Mouse (Mus musculus) stomach, postnatal 0 days (tissue): ENCODE data around the gene Igtp. TPM values are rescaled to one million over a fixed set of nuclear protein-coding genes. Genes with fewer than 3 reads are reported as not detected.
"Not testable (repeated sequence)": the region's sequence is repeated elsewhere in the genome, so short reads cannot be mapped to it uniquely, and the experiment has no call there.

Experiments used
- ATAC-seq: fragments of 200-750 bp; cut with Nextera tagmentation; 2 replicates; pipeline ENCODE4 v1.8.0; 2017; ENCODE audit not compliant: low FRiP score, low TSS enrichment
- DNase-seq: peaks from one replicate; pipeline ENCODE4 v3.0.0-alpha.2; 2016; ENCODE audit warnings: low spot score
- H3K27ac ChIP-seq: fragments of 300-500 bp; sonication (generic); replicated peaks from 2 replicates; pipeline ENCODE4 v1.5.1; 2014; ENCODE audit warnings: mild to moderate bottlenecking, control low read depth
- H3K27me3 ChIP-seq: fragments of 300-500 bp; sonication (generic); 2 replicates; pipeline ENCODE4 v1.6.1; 2014; ENCODE audit warnings: low read length; ENCODE audit not compliant: control insufficient read depth, insufficient read depth
- H3K36me3 ChIP-seq: fragments of 300-500 bp; sonication (generic); 2 replicates; pipeline ENCODE4 v1.6.1; 2014; ENCODE audit warnings: low read length, mixed read lengths; ENCODE audit not compliant: control insufficient read depth, insufficient read depth
- H3K4me1 ChIP-seq: fragments of 300-500 bp; sonication (generic); replicated peaks from 2 replicates; pipeline ENCODE4 v1.6.1; 2014; ENCODE audit warnings: antibody characterized with exemption; ENCODE audit not compliant: control insufficient read depth, insufficient read depth
- H3K4me2 ChIP-seq: fragments of 300-500 bp; sonication (generic); replicated peaks from 2 replicates; pipeline ENCODE4 v1.6.1; 2014; ENCODE audit warnings: low read depth, mild to moderate bottlenecking, control low read depth, moderate library complexity
- H3K4me3 ChIP-seq: fragments of 300-500 bp; sonication (generic); 2 replicates; pipeline ENCODE4 v1.5.1; 2014; ENCODE audit warnings: low read depth, low read length, control low read depth
- H3K9ac ChIP-seq: fragments of 300-500 bp; sonication (generic); 2 replicates; pipeline ENCODE4 v1.6.1; 2014; ENCODE audit warnings: mild to moderate bottlenecking, low read length, control low read depth, mixed read lengths
- H3K9me3 ChIP-seq: fragments of 300-500 bp; sonication (generic); 2 replicates; pipeline ENCODE4 v1.6.1; 2016; ENCODE audit warnings: low read length; ENCODE audit not compliant: control insufficient read depth
- CTCF ChIP-seq: IDR thresholded peaks from 2 replicates; pipeline ENCODE4 v1.5.1; 2016; ENCODE audit warnings: antibody characterized with exemption, low read depth, mild to moderate bottlenecking, moderate library complexity
- EP300 ChIP-seq: optimal IDR thresholded peaks from 2 replicates; pipeline ENCODE3; 2016; ENCODE audit warnings: antibody characterized with exemption
- WGBS: fragments of 180-500 bp; shearing (Covaris S2); extraction: QIAGEN DNeasy Blood & Tissue Kit; methylation state at CpG from one replicate; pipeline ENCODE4 v1.1.7; 2014; 5-methylcytosine and 5-hydroxymethylcytosine counted together
- polyA plus RNA-seq: library from polyadenylated mRNA; unstranded; fragments of >200 nt; fragmentation: Nextera tagmentation; extraction: Ambion mirVana; gene quantifications from 2 replicates; pipeline ENCODE4 v1.2.1, GENCODE M21; 2015

The Igtp gene
- polyA plus RNA-seq, 1 experiment from 2014 or later = 4.1 TPM

GRCm38 (mm10) chr11:58210321-58210886 lies 11.0 kb downstream of the Igtp start:
- no peak for TF ChIP-seq EP300
- no peak for TF ChIP-seq CTCF
- WGBS = 100% methylated on average over 1 of the region's 1 CpGs
- no peak overlapping the region for H3K4me3 ChIP-seq
- no peak for DNase-seq
- H3K27me3 ChIP-seq = no peaks in the 10 kb centered on the region
- no peak overlapping the region for H3K4me2 ChIP-seq
- H3K36me3 ChIP-seq = no peaks in the 10 kb centered on the region
- H3K9me3 ChIP-seq = no peaks in the 10 kb centered on the region
- no peak for ATAC-seq
- H3K27ac ChIP-seq = no peak overlapping the region
- no peak overlapping the region for H3K9ac ChIP-seq
- no peaks in the 10 kb centered on the region for H3K4me1 ChIP-seq

- Histone ChIP-seq H3K27me3 (no peaks in the 10 kb centered on the region), H3K9me3 (no peaks in the 10 kb centered on the region), H3K4me2 (no peak overlapping the region), H3K36me3 (no peaks in the 10 kb centered on the region), H3K9ac (no peak overlapping the region), H3K4me1 (no peaks in the 10 kb centered on the region; the same call in 1 of the 2 replicates), H3K27ac (no peak overlapping the region), H3K4me3 (no peak overlapping the region)
- no peak for TF ChIP-seq CTCF
- no peak for TF ChIP-seq EP300
- WGBS = 29% methylated on average over 9 of the region's 9 CpGs
- ATAC-seq (no peak), DNase-seq (no peak)
Observed at GRCm38 (mm10) chr11:58211062-58211681, 11.8 kb downstream of the Igtp start.

GRCm38 (mm10) chr11:58211682-58212067 lies 12.3 kb downstream of the Igtp start:
- H3K9me3 ChIP-seq = no peaks in the 10 kb centered on the region
- H3K9ac ChIP-seq = no peak overlapping the region
- TF ChIP-seq CTCF (no peak), EP300 (no peak)
- no peak for DNase-seq
- 37% methylated on average over 2 of the region's 2 CpGs for WGBS
- no peak for ATAC-seq
- H3K4me1 ChIP-seq = no peaks in the 10 kb centered on the region; the same call in 1 of the 2 replicates
- no peaks in the 10 kb centered on the region for H3K27me3 ChIP-seq
- no peak overlapping the region for H3K27ac ChIP-seq
- H3K36me3 ChIP-seq = no peaks in the 10 kb centered on the region
- no peak overlapping the region for H3K4me2 ChIP-seq
- no peak overlapping the region for H3K4me3 ChIP-seq

GRCm38 (mm10) chr11:58213673-58214342 lies 14.5 kb downstream of the Igtp start:
- no peaks in the 10 kb centered on the region for H3K27me3 ChIP-seq
- ATAC-seq (no peak), DNase-seq (no peak)
- H3K9ac ChIP-seq = no peak overlapping the region
- H3K4me1 ChIP-seq = no peaks in the 10 kb centered on the region; the same call in 1 of the 2 replicates
- H3K9me3 ChIP-seq = no peaks in the 10 kb centered on the region
- no peaks in the 10 kb centered on the region for H3K36me3 ChIP-seq
- peak overlapping the region; percentile 75 for H3K4me2 ChIP-seq
- TF ChIP-seq CTCF (no peak), EP300 (no peak)
- 77% methylated on average over 7 of the region's 7 CpGs for WGBS
- H3K4me3 ChIP-seq = peak overlapping the region; percentile 58; the same call in 1 of the 2 replicates
- no peak overlapping the region for H3K27ac ChIP-seq

- TF ChIP-seq EP300 = no peak
- TF ChIP-seq CTCF = no peak
- peak; percentile 80 for DNase-seq
- WGBS = 23% methylated on average over 16 of the region's 17 CpGs
- Histone ChIP-seq H3K9me3 (no peaks in the 10 kb centered on the region), H3K9ac (peak overlapping the region; percentile 69), H3K4me1 (no peaks in the 10 kb centered on the region; the same call in 1 of the 2 replicates), H3K4me2 (peak overlapping the region; percentile 75), H3K27ac (peak overlapping the region; percentile 65; the same call in 1 of the 2 replicates), H3K27me3 (no peaks in the 10 kb centered on the region), H3K4me3 (peak overlapping the region; percentile 58), H3K36me3 (no peaks in the 10 kb centered on the region; the same call in 1 of the 2 replicates)
- ATAC-seq = peak; percentile 88
Observed at GRCm38 (mm10) chr11:58214391-58215048, 15.2 kb downstream of the Igtp start.

- Histone ChIP-seq H3K4me3 (peak overlapping the region; percentile 58), H3K9ac (peak overlapping the region; percentile 41; the same call in 1 of the 2 replicates), H3K4me2 (peak overlapping the region; percentile 75)
- not testable (repeated sequence) for H3K4me1 ChIP-seq, H3K27ac ChIP-seq, H3K9me3 ChIP-seq, H3K27me3 ChIP-seq, H3K36me3 ChIP-seq, DNase-seq
- WGBS = 3% methylated on average over 2 of the region's 3 CpGs
- ATAC-seq = peak; percentile 19; the same call in 1 of the 2 replicates
Observed at GRCm38 (mm10) chr11:58215049-58215430, 15.7 kb downstream of the Igtp start.
